Mouse (Mus musculus) stomach, postnatal 0 days (tissue): ENCODE results near the gene Sik3.

Experiments used
- CTCF ChIP-seq: IDR thresholded peaks from 2 replicates; pipeline ENCODE4 v1.5.1; 2016; ENCODE audit warnings: antibody characterized with exemption, low read depth, mild to moderate bottlenecking, moderate library complexity
- EP300 ChIP-seq: optimal IDR thresholded peaks from 2 replicates; pipeline ENCODE3; 2016; ENCODE audit warnings: antibody characterized with exemption

DNA sequence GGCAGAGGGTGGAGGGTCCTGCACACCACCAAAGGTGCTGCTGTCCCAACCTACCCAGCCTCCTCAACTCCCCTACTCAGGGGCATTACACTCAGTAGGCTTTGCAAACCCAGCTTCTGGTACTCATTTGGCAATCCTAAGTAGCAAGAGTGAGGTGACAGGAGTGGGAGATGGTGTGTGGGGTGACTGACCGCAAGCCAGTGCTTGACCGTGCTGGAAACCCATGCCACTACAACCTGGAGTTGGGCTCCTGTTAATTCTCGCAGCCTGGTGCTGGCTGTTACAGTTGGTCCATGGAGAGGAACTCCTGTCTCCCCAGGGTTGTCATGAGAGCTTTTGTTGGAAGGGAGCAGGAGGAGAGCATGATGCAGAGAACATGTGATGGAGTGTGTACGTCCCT is 258.2 kb downstream of the Sik3 start:
- TF ChIP-seq EP300 (no peak), CTCF (no peak)
